Mouse (Mus musculus) myocyte (in vitro differentiated cells): ENCODE results near the gene Pde1b.

Experiments
- CEBPB ChIP-seq: IDR thresholded peaks from 2 replicates; pipeline ENCODE4 v1.6.1; 2011; ENCODE audit warnings: mild to moderate bottlenecking, moderate library complexity; ENCODE audit not compliant: poor library complexity, insufficient read depth, severe bottlenecking
- E2F4 ChIP-seq: IDR thresholded peaks from one replicate; pipeline ENCODE4 v1.6.1; 2011; ENCODE audit warnings: mild to moderate bottlenecking, control low read depth, moderate library complexity; ENCODE audit not compliant: insufficient read depth
- MAX ChIP-seq: IDR thresholded peaks from one replicate; pipeline ENCODE4 v1.6.1; 2011; ENCODE audit warnings: low read depth, mild to moderate bottlenecking, control low read depth
- MYOD1 ChIP-seq, 3 experiments: IDR thresholded peaks; one replicate each; pipeline ENCODE4 v1.6.1; 2011; ENCODE audit warnings: control low read depth in 2 of 3, low read depth in 2 of 3, mild to moderate bottlenecking in 2 of 3, moderate library complexity in 1 of 3; ENCODE audit not compliant: insufficient read length in 2 of 3, control insufficient read depth in 1 of 3
- MYOG ChIP-seq, 3 experiments: IDR thresholded peaks; one replicate each; pipeline ENCODE4 v1.6.1; 2011; ENCODE audit warnings: control low read depth in 2 of 3, low read depth in 2 of 3, mild to moderate bottlenecking in 2 of 3; ENCODE audit not compliant: insufficient read length in 2 of 3, control insufficient read depth in 1 of 3, insufficient read depth in 1 of 3
- POLR2A ChIP-seq: IDR thresholded peaks from one replicate; pipeline ENCODE4 v1.6.1; 2011; ENCODE audit warnings: low read depth, mild to moderate bottlenecking, control low read depth, moderate library complexity; ENCODE audit not compliant: insufficient read length
- POLR2AphosphoS2 ChIP-seq: IDR thresholded peaks from one replicate; pipeline ENCODE4 v1.6.1; 2011; ENCODE audit warnings: low read depth, control low read depth; ENCODE audit not compliant: insufficient read length
- REST ChIP-seq: IDR thresholded peaks from one replicate; pipeline ENCODE4 v1.6.1; 2011; ENCODE audit warnings: mild to moderate bottlenecking, control low read depth, moderate library complexity; ENCODE audit not compliant: insufficient read depth, insufficient read length
- SRF ChIP-seq: IDR thresholded peaks from one replicate; pipeline ENCODE4 v1.6.1; 2011; ENCODE audit warnings: low read depth; ENCODE audit not compliant: control insufficient read depth, insufficient read length
- TCF12 ChIP-seq: IDR thresholded peaks from one replicate; pipeline ENCODE4 v1.6.1; 2011; ENCODE audit warnings: mild to moderate bottlenecking, control low read depth; ENCODE audit not compliant: poor library complexity, insufficient read depth, severe bottlenecking
- TCF3 ChIP-seq: IDR thresholded peaks from one replicate; pipeline ENCODE4 v1.6.1; 2011; ENCODE audit warnings: low read depth, control low read depth; ENCODE audit not compliant: insufficient read length
- USF1 ChIP-seq: IDR thresholded peaks from one replicate; pipeline ENCODE4 v1.6.1; 2011; ENCODE audit warnings: low read depth, mild to moderate bottlenecking, control low read depth, moderate library complexity

DNA sequence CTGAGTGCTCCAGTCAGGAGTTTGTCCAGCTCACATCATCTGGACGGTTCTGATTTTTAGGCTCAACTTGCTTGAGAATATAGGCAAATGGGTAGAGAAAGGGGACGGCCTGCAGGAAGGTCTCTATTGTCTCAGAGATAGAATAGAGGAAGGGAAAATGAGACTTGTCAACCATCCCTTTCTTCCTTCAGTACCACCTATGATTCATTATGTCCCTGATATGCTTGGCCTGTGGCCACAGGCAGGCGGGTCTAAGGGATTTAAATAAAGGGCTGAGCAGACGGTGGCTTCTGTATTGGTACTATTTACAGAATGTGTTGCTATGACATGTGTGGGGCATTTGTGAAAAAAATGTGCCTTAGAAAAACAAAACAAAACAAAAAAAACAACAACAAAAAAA lies 14.5 kb upstream of the Pde1b start:
- no peak for TF ChIP-seq CEBPB
- TF ChIP-seq POLR2A = no peak
- no peak for TF ChIP-seq TCF12
- TF ChIP-seq MYOD1 (IDR thresholded peaks at IDR 0.05; ENCODE audit: control insufficient read depth in 1 of 3, insufficient read length in 2 of 3, low read depth in 2 of 3) = no peak
- no peak for TF ChIP-seq MAX
- TF ChIP-seq USF1 = no peak
- TF ChIP-seq E2F4 = no peak
- no peak for TF ChIP-seq SRF
- TF ChIP-seq MYOG (IDR thresholded peaks at IDR 0.05; ENCODE audit: control insufficient read depth in 1 of 3, insufficient read depth in 1 of 3, insufficient read length in 2 of 3, low read depth in 2 of 3) = no peak
- no peak for TF ChIP-seq TCF3
- TF ChIP-seq REST = no peak
- no peak for TF ChIP-seq POLR2AphosphoS2
